Mouse (Mus musculus): ENCODE measurements around the gene Stpg1.

DNA sequence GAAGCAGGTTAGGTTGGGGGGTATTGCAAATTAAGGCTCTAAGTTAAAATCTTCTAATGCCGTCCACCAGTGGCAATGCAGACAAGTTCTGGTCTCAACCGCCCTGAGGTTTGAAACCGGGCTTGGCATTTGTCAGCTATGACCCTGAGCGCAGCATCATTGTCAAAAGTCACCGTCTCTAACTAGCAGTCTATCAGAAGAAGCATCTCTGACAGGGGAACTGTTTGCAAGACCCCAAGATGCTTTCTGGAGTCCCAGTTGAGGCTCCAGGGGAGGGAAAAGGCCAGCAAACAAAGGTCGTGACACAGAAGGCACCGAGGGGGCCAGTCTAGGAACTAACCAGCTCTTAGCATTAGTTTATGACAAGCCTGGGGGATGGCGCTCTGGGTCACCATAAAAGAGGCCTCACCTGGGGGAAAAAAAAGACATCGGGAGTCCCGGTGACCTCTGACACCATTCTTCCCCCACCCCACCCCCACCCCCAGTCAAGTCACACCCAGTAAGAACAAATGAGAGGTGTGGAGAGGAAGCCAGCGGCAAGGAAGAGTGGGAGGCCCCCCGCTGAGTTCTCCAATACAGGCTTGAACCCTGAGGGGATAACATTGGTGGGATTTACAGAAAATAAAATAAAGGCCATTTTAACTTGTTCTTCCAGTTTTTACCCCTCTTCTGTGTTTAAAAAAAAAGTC, 86.8 kb downstream of the Stpg1 start:
- TF ChIP-seq CTCF (IDR thresholded peaks at IDR 0.05; ENCODE audit: low read depth, low read length) (no peak), TAL1 (conservative IDR thresholded peaks at IDR 0.05; ENCODE audit: low read depth, low read length) (no peak)

Data from G1E (cell line).